Mouse (Mus musculus) bone marrow, adult 2 months (tissue): ENCODE results near the gene Phf7.

Experiments
- CTCF ChIP-seq: fragments of 200-500 bp; IDR thresholded peaks from 2 replicates; pipeline ENCODE4 v1.5.1; 2011; ENCODE audit warnings: low read length, control low read depth; ENCODE audit not compliant: control insufficient read depth, insufficient read depth
- POLR2A ChIP-seq: fragments of 200-500 bp; IDR thresholded peaks from 2 replicates; pipeline ENCODE4 v1.6.1; 2011; ENCODE audit warnings: low read depth, mild to moderate bottlenecking, control low read depth, low read length, borderline replicate concordance; ENCODE audit not compliant: control insufficient read depth

DNA sequence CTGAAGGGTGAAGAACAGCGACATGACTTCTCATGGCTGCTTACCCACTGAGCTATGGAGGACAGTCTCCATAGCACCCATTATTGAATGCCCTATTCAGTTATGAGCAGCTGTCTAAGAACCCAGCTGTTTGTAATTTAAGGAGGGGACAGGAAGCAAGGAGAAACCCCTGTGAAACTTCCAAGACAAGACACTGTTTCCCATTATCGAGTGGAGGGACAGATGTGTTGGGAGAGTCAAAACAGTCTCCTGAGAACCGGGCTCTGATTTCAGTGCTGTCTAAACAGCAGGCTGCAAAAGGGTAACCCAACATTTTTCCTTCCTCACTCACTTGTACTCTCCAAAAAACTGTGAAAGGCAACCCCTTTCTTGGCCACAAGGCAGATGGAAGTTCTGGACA lies 10.6 kb downstream of the Phf7 start:
- TF ChIP-seq POLR2A: no peak
- TF ChIP-seq CTCF: no peak
